Mouse (Mus musculus) megakaryocyte, embryonic 14.5 days (primary cell): Measurements from ENCODE around the gene Thumpd2.

Experiments used
- FLI1 ChIP-seq: IDR thresholded peaks from 2 replicates; pipeline ENCODE4 v1.6.1; 2012; ENCODE audit warnings: low read length, inconsistent platforms, mixed read lengths
- GATA1 ChIP-seq: IDR thresholded peaks from 3 replicates; pipeline ENCODE4 v1.6.1; 2012; ENCODE audit warnings: mixed read lengths, low read length, inconsistent platforms, borderline replicate concordance

GRCm38 (mm10) chr17:81056035-81056434 lies 8.8 kb downstream of the Thumpd2 start:
- TF ChIP-seq FLI1, result no peak
- no peak for TF ChIP-seq GATA1
